Mouse (Mus musculus) CD4-positive, CD25-positive, alpha-beta regulatory T cell, adult 2 months (primary cell): ENCODE data around the gene Gm10638.

Source experiments
- DNase-seq: peaks from one replicate; pipeline ENCODE4 v3.0.0-alpha.2; 2012; ENCODE audit warnings: low read depth, low spot score

Gene Gm10638

DNA sequence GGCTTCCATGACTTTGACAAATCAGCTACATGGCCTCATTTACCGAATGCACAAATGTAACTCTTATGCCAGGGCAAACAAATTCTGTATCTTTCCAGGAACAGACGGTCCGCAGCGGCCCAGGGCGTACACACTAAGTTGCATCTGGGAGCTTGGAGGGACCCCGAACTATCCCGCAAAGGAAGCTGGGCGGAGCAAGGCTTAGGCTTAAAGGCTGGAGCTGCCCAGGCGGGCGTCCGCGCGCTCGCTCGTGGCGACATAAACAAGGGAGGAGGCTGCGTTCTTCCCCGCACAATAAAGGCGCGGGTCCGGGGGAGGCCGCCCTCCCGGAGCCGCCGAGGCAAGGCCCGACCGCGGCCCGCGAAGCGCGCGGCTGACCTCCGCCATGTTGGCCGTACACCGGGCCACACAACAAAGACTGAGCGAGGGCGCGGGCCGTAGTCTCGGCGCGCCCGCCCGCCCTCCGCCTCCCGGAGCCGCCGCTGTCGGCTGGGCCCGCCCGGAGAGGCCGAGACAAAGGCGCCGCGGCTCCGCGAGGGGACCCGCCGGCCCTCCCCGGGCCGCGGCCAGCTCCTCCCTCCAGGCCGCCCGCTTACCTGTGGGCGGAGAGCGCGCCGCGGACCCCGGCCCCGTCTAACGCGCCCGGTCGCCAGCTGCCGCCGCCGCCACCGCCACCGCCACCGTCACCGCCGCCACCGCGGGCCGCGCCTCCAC lies at the start of gene Gm10638, which contains the start of gene Siah1a:
Gene Gm10638, plus strand, starts transcription at position 479 of the 714 bp plus-strand sequence.
Gene Siah1a, minus strand, starts transcription at position 714 of the 714 bp plus-strand sequence.
- peak; percentile 57 for DNase-seq

DNA sequence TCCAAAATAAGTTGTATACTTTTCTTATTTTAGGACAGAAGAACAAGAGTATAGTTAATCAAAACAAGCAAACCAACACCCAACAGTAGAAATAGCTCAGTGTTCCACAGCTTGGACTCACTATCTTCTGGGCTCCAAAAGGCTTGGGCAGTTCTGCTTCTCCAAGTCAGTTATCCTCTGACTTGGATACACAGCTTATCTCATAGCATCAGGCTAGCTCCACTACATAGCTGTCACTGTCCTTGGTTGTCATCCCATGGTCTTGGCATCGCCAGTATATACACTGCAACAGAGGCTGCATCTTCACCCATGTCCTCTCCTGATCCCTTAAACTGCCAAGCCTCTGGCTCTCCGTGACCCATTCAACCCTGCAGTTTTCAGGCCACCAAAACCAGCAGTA lies 49.8 kb upstream of the Gm10638 start:
- no peak for DNase-seq

DNA sequence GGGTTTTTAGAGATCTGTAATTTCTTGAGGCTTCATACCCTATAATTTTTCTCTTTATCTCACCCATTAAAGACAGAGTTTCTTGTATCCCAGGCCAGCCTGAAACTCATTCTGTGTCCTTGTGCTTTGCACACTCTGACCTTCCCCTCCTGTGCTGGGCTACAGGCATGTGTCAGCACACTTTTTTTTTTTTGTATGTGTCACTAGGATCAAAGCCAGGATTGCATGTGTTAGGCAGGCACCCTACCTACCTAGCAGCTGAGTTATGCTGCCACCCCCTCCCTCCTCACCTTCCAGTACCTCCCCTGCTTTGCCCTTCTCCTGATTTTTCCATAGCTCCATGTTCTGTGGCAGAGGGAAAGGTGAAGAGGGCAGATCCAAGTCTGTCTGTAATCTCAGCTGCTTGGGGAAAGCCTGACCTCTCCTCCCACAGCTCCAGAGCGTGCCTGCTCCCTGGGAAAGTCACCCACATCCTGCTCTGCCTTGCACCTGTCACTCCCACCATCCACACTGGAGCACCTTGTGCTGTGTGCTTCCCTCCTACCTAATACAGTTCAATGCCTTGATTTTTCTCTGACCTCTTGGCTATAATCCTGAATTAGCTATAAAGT lies 46.6 kb upstream of the Gm10638 start:
- no peak for DNase-seq

DNA sequence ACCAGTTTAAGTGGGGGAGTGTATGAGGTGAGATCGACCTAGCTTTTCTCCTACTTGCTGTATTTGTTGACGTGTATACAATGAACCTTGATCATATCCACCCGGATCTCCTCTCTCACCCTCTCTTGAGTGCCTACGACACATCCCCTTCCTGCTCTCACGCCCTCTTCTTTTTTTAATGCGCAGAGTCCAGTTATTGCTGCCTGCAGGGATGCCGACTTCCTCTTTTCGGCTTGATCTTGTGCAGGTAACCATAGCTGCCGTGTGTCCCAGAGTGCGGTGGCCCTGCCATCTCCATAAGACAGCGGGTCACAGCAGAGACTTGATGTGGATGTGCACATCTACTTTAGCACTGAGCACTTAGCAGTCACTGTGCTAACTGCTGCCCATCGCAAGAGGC lies 46.0 kb upstream of the Gm10638 start:
- DNase-seq = no peak

DNA sequence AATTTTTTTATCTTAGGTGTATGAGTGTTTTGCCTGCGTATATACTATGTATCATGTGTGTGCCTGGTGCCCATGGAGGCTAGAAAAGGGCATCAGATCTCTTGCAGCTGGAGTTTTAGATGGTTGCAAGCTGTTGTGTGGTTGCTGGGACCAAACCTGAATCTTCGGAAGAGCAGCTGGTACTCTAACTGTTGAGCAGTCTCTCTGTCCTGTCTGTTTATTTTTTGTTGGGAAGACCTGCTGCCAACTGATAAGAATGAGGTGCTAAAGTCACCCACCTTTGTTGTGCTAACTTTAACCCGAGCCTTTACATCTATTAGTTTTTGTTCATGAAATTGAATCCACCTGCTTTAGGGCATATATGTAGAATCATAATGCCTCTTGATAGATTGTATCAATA lies 43.0 kb upstream of the Gm10638 start:
- DNase-seq = no peak

DNA sequence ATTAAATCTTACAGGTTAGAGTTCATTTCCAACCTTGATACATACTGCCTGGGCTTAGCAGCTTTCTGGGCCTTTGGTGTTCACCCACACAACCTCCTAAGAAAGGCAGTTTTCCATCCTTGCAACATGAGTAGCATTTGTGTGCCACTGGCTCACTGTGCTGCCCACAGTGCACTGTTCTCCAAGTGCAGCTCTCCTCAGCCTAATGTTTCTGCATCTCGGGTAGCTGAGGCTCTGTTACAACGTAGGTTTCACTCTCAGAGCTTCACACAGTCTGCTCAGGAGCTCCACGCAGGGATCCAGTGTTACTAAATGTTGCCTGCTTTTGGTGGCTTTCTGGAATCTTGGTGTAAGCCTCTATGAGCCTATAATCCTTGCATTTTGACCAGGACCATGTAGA lies 40.2 kb upstream of the Gm10638 start:
- DNase-seq = no peak

DNA sequence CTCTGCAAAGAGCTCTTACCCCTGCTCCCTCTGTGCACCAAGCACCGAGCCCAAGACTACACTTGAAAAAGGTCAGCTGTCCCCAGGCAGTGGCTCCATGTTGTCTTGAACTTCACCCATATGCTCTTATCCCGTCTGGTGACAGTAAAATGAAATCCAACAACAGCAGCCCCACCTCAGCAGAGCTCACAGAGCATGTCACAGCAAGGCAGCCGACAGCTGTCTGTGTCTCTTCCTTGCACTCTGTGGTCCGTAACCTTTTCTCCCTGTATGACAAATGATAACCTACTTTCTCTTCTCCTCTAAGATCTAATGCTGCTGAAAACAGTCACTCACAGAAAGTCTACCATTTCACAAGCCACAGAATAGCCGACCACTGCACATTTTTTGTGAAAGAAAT lies 38.7 kb upstream of the Gm10638 start:
- peak; percentile 57 for DNase-seq

DNA sequence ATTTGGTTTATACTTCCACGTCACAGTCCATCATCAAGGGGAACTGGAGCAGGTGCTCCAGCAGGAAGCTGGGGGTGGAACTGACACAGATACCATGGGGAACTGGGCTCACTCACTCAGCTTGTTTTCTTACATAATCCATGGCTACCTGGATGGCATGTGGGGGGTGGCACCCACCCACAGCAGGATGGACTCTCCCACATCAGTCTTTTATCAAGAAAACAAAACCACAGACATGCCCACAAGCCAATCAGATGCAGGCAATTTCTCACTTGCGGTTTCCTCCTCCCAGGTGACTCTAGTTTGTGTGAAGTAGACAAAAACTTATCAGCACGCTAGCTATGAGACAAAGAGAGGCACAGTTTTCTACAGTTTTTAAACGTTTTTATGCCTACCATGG lies 37.6 kb upstream of the Gm10638 start:
- peak; percentile 89 for DNase-seq

DNA sequence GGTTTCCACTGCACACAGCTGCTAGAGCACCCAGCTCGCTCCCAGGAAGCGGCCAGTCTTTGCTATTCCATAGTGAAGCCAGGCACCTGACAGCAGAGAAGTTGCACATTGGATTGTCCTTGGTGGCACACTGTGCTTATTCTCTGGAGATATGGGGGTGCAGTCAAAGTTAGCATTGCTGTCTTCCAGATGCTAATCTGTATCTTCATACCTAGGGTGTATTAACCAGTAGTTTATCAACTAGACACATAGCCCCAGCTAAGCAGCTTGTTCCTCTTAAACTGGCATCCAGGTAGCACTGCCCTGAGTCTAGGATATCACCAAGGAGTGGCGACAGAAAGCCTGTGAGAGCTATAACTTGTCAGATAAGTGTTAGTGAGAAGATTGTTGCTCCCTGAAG lies 32.9 kb upstream of the Gm10638 start:
- no peak for DNase-seq

DNA sequence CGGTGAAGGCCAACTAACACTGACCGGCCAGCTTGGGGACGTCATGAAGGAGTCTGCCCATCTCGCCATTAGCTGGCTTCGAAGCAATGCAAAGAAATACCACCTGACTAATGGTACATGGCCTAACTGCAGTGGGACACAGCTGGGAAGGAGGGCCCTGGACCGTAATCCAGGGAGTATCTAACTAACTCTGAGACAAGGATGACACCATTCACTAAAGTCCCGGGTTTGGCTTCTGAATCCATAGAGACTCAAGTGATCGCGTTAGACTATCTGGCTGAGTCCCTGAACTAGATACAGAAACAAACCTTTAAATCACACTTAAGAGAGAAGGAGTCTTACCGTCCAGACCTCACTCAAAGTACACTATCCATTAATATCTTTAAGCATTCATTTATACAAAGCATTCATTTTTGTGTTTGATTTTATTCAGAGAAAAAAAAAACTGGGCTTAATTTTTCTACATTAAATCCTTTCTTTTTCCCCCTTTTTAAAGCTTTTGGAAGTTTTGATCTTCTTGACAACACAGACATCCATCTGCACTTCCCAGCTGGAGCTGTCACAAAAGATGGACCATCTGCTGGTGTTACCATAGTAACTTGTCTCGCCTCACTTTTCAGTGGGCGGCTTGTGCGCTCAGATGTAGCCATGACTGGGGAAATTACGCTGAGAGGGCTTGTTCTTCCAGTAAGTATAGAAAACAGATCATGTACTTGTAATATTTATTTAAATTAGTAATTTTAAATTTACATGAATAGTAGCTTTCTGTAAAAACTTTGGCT lies 31.9 kb upstream of the Gm10638 start:
- DNase-seq = no peak

DNA sequence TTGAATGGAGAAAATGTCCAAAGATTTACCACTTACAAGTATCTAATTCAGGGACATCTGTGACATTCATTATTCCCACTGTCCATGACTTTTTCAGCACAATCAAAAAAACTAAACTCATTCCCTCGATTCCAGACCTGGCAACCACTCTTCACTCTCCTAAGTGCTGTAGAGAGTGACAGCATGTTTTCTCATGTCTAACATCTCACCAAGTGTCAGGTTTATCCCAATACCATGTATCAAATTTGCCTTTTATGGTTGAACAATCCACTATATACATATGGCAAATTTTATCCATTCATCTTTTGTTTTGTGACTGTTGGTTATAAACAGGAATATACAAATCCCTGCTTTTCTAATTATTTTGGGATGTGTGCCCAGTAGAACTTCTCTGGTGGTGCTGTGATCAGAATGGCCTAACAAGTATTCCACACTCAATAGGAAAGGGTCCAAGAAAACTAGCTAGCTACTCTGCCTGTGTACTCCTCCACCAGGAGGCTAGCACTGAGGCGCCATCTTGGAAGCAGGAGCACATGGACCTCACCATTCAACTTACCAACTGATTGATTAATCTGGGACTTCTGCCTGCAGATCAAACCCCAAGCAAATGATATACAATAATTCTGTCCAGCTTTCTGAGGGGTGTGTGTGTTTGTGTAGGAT lies 27.0 kb upstream of the Gm10638 start:
- DNase-seq = no peak

DNA sequence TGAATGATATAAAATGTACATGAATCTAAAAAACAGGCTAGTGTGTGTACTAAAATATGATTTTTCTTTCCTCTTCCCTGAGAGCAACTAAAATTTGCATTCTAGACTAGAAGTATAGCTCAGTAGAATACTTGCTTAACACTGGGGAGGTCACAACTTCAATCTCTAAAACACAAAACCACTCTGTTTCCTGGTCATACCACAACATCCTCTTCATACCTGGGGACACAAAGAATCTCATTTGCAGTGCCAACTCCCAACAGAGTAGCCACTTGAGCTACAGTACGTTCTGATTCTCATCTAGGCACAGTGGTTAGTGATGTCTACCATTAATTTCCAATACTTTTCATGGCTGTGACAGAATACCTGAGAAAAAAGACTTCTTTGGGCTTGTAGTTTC lies 26.1 kb upstream of the Gm10638 start:
- peak; percentile 48 for DNase-seq

DNA sequence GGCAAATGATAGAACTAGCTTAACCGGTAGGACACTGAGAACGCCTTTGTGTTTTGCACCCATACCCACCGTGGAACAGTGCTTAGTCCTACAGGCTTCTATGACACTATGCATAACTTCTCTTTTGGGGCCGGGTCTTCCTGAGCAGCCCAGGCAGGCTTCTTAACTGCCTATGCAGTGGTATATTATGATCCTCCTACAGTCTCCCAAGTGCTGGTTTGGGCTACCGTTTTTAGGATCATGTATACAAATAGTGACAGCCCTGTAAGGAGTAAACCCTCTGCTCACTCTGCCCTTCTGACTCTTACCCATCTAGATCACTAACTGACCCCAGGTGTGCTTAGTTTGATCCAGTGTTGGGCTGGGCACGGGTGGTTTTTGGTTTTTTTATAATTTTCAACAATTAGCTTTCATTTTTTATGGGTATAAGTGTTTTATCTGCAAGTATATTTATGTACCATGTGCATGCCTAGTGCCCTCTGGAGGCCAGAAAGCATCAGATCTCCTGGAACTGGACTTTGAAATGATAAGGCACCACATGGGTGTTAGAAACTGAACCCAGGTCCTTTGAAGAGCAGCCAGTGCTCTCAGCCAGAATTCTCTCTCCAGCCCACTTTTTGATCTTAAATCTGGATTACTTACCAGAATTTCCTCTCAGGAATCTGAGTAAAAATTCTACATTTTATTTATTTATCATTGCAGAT lies 24.6 kb upstream of the Gm10638 start:
- DNase-seq = peak; percentile 56

DNA sequence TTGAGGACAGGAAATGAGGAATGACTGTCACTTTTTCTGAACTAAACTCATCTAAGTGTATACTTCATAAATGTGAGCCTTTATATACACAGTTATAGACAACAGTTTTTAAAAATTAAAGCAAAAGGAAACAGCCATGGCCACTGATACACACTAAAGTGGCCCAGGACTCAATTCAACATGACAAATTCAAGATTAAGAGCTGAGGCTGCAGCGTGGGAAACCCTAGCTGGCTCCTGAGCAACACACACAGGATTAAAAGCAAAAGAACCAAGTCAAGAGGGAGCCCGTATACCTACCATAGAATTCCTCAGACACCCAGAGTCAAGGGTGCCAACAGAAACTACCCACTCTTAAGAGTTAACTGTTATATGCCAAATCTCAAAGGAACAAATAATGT lies 24.0 kb upstream of the Gm10638 start:
- DNase-seq = no peak

DNA sequence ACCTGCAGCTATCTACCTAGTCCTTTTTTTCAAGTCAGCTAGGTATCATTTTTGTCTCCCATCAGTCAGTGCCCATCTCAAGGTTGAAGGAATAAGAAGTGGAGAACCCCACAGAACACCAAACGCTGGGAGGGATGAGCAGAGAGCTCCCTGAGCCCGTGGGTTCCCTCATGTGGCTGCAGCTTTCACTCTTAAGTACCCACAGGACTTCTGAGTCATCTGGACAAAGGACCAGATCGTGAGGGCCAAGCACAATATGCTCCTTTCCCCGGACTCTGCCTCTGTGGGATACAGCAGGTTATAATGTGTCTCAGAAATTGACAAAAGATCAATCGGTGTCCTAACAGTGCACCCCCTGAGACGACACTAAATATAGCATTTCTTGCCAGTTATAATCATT lies 18.5 kb upstream of the Gm10638 start:
- no peak for DNase-seq

DNA sequence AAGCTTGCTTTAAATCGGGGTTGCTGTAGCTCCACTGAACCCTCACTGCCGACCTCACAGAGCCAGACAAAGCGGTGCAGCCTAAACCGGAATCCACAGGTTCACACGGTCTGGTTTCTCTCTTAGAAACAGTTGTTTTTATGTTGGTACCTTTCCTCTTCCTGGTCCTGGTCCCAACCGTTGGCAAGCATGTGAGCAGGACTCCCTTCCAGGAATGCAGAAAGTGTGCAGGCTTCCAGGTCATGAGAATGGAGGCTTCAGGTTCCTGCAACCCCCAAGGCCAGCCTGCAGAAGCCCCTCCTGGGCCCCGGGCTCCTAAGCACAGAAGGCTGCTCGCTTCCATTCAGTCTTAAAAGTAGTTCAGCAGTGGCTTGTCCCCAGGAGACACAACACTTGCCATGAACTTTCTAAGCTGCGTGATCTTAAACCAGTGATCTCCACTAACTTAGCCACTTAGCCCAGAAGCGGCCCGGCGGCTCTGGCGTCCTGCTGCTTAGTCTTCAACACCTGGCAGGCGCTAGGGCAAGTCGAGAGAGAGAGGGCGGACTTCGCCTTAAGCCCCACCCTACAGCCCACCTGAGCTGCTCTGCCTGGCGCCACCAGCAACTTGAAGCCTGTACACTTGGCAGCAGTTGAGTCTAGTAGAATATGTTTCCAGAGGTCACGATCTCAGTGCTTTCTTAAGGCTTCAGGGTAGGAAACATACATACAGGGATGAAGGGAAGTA lies 17.1 kb upstream of the Gm10638 start:
- DNase-seq = peak; percentile 22

DNA sequence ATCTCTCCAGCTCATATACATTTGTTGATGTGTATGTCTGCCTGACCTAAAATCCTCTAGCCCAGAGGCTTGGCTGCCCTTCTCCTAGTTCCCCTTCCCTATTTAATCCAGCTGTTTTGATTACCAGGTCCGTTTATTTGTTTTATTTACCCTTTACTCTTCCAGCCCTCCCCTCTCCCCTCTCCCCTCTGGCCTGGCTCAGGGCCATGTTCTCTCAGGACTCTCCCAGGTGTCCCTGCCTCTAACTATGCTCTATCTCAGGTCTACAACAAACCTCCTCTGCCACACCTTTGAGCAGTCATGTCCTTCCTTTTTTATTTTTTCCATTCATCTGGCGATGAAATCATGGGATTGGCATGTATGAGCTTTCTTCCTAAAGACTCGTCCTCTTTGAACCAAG lies 15.2 kb upstream of the Gm10638 start:
- no peak for DNase-seq

DNA sequence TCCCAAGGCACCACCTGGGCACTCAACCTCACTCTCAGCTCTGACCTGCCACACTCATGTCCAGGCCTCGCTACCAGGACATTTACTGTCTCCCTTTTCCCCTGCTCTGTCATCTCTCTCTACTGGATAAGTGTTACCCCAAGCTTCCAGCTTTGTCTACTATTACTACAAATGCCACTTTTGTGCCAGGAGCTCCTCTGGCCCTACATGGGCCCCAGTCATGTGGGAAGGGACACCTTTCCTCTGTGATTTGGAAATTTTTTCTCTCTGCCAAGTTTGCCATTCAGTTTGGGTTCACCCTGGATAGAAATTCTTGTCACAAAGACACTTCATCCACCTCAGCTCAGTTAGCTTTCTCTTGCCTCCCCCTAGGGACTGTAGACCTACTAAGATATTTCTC lies 14.6 kb upstream of the Gm10638 start:
- DNase-seq = no peak

DNA sequence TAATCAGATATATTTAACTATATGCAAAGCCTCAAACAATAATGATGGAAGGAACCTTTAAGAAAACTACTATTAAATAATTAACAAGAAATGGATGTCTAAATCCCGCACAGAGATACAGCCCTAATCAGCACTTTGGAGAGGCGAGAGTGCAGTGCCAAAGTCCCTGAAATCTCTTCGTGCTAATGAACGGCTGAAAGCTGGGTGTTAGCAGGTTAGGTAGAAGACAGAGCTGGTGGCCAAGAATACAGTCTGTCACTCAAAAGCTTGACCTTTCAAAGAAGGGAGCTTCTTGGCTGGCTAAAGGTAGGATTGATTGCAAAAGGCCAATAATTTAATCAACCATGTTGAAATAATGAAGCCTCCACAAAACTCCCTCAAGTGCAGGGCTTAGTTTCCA lies 11.3 kb upstream of the Gm10638 start:
- no peak for DNase-seq

DNA sequence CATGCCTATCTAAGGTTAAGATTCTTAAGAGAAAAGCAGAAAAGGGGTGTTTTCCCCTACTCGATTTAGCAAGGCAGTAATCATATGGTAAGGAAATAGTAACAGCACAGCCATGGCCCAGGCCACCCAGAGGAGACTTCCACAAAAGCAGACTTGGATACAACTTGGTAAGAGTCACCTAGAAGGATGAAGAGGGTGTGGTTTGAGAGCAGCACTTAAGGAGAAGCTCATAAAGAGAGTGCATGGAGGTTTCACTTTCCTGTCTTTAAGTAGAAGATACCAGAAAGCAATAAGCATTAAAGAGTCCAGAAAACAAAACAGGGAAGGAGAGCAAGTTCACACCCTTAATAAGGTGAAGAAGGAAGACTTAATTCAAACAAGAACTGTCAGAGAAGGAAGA lies 10.5 kb upstream of the Gm10638 start:
- DNase-seq = no peak
